Mouse (Mus musculus) embryonic stem cell, embryonic (primary cell): ENCODE data around the gene Plekhg5.

Experiments used
- CTCF ChIA-PET, 4 experiments: fragments of 300-600 bp in 2 of 4; fragments of 350-600 bp in 2 of 4; sonication (Branson Sonifier 250); formaldehyde crosslinking; loops; one replicate each; lab custom pipeline; 2022; ENCODE audit warnings: inconsistent platforms in 2 of 4; lab: Charles Lee
- POLR2A ChIA-PET, 4 experiments: fragments of 300-600 bp in 2 of 4; fragments of 350-600 bp in 2 of 4; sonication (Branson Sonifier 250); formaldehyde crosslinking; loops; one replicate each; lab custom pipeline; 2022; ENCODE audit warnings: antibody characterized with exemption in 4 of 4, inconsistent platforms in 1 of 4; lab: Charles Lee

Gene Plekhg5

GRCm38 (mm10) chr4:152132772-152133169, 60.5 kb downstream of the Plekhg5 start:
- ChIA-PET POLR2A (interaction anchor here (1.0 to 13.9 kb wide), 8 partner anchors 11 to 32 kb away, joined by 3 to 136 read pairs (median 6); partner anchors contain the start of genes Espn (in 1 of the 4) and Tnfrsf25 (in 1 of the 4)), CTCF (interaction anchor here (0.6 to 11.9 kb wide), 14 partner anchors 9 to 942 kb away, joined by 3 to 230 read pairs (median 4); partner anchors contain the start of gene Tnfrsf25 (in 1 of the 4))

DNA sequence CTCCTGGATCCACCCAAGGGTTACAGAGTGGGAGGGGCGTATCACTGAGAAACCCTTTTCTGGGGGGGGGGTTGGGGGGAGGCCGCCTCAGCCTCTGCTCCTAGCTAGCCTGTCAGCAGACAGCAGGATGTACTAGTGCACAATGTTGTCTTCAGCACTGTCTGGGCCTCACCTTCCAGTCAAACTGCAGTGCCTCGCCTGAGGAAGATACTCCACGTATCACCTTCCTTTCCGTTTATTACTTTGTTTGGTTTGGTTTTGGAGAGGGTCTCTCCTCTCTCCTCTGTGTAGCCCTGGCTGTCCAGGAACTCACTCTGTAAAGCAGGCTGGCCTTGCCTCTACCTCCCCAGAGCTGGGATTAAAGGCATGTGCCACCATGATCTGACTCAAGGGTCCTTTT, 60.9 kb downstream of the Plekhg5 start:
- ChIA-PET POLR2A (interaction anchor here (0.6 to 13.9 kb wide), 13 partner anchors 8 to 159 kb away, joined by 3 to 136 read pairs (median 4); partner anchors contain the start of genes Espn (in 1 of the 4), Hes3 (in 1 of the 4) and Tnfrsf25 (in 1 of the 4)), CTCF (interaction anchor here (0.6 to 11.9 kb wide), 29 partner anchors 9 to 943 kb away, joined by 3 to 230 read pairs (median 5); partner anchors contain the start of genes Hes2 (in 1 of the 4), Nol9 (in 1 of the 4) and Tnfrsf25 (in 1 of the 4))

GRCm38 (mm10) chr4:152134507-152134906, 62.2 kb downstream of the Plekhg5 start:
- ChIA-PET POLR2A (interaction anchor here (0.6 to 13.9 kb wide), 22 partner anchors 8 to 104 kb away, joined by 3 to 136 read pairs (median 4); partner anchors contain the start of genes Espn (in 1 of the 4) and Tnfrsf25 (in 1 of the 4)), CTCF (interaction anchor here (0.5 to 11.9 kb wide), 75 partner anchors 8 to 1987 kb away, joined by 3 to 230 read pairs (median 4); partner anchors contain the start of genes Rnf207 (in 2 of the 4), Tnfrsf25 (in 2 of the 4), Acot7 (in 1 of the 4) and Espn (in 1 of the 4))

- ChIA-PET CTCF (interaction anchor here (0.7 to 11.9 kb wide), 22 partner anchors 9 to 411 kb away, joined by 3 to 230 read pairs (median 6); partner anchors contain the start of genes Espn (in 1 of the 4), Kcnab2 (in 1 of the 4) and Tnfrsf25 (in 1 of the 4)), POLR2A (interaction anchor here in 2 of 4 experiments (1.6 to 13.9 kb wide), 2 partner anchors 16 to 18 kb away, joined by 4 to 136 read pairs; partner anchors contain the start of gene Tnfrsf25 (in 1 of the 2))
Measured at GRCm38 (mm10) chr4:152135363-152135762, 63.1 kb downstream of the Plekhg5 start.

DNA sequence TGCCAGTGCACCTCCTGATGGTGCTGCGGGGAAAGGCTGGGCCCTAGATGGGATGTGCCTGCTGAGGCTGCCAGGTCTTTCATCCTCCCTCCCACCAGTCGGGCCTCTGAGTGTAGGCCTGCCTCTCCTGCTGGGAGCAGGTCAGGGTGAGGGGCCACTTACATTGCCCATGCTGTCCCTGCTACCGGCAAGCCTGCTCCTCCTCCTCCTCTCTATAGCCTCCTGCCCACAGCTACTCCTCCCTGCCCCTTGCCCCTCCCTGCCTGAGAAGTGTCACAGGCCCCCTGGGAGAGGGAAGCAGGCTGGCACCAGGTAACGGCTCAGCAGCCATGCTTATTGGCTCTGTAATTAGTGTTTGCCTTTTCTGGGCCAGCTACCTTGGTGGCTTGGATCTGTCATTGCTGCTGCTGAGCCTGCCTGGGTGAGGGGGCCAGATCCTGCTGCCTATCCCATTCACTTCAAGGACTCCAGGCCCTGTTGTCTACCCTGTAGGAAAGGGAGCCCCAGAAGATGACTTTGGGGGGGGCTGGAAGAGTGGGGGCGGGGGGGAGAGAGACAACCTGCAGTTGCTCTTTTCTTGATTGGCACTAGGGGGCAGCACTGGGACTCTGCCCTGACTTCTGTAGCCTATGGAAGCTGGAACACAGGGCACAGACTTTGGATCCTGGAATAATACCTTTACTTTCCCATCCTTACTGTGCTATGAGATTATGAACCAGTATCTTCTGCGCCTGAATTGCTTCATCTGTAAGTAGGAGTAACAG, 64.0 kb downstream of the Plekhg5 start:
- POLR2A ChIA-PET = interaction anchor here in 2 of 4 experiments (0.5 to 13.9 kb wide), 12 partner anchors 11 to 1092 kb away, joined by 3 to 136 read pairs (median 4); partner anchors contain the start of genes Espn (in 1 of the 2), Per3 (in 1 of the 2), Phf13 (in 1 of the 2) and Rnf207 (in 1 of the 2)
- CTCF ChIA-PET = interaction anchor here (0.5 to 11.9 kb wide), 92 partner anchors 8 to 1992 kb away, joined by 3 to 230 read pairs (median 4); partner anchors contain the start of genes Espn (in 2 of the 4), Camta1 (in 1 of the 4), Dnajc11 (in 1 of the 4) and Klhl21 (in 1 of the 4)

DNA sequence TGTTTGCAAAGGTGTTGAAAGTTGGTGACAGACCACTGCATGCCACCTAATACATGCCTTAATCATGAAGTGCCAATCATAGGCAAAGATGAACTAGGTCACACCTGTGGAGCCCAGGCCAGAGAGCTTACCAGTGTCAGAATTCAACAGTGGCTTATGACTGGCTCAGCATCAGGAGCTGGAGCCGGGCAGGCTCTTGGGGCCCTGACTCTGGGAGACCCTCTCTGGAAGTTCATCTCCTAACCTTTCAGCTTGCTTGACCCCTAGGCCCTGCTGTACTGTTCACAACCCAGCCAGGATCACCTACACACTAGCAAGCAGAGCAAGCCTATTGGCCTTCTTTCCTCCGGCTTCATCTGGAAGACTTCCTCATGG, 64.6 kb downstream of the Plekhg5 start:
- POLR2A ChIA-PET = interaction anchor here in 2 of 4 experiments (0.5 to 13.9 kb wide), 12 partner anchors 11 to 1093 kb away, joined by 3 to 136 read pairs (median 4); partner anchors contain the start of genes Espn (in 1 of the 2), Per3 (in 1 of the 2), Phf13 (in 1 of the 2) and Rnf207 (in 1 of the 2)
- CTCF ChIA-PET = interaction anchor here (0.5 to 11.9 kb wide), 75 partner anchors 8 to 1993 kb away, joined by 3 to 230 read pairs (median 4); partner anchors contain the start of genes Espn (in 2 of the 4), Camta1 (in 1 of the 4), Klhl21 (in 1 of the 4) and Nol9 (in 1 of the 4)

DNA sequence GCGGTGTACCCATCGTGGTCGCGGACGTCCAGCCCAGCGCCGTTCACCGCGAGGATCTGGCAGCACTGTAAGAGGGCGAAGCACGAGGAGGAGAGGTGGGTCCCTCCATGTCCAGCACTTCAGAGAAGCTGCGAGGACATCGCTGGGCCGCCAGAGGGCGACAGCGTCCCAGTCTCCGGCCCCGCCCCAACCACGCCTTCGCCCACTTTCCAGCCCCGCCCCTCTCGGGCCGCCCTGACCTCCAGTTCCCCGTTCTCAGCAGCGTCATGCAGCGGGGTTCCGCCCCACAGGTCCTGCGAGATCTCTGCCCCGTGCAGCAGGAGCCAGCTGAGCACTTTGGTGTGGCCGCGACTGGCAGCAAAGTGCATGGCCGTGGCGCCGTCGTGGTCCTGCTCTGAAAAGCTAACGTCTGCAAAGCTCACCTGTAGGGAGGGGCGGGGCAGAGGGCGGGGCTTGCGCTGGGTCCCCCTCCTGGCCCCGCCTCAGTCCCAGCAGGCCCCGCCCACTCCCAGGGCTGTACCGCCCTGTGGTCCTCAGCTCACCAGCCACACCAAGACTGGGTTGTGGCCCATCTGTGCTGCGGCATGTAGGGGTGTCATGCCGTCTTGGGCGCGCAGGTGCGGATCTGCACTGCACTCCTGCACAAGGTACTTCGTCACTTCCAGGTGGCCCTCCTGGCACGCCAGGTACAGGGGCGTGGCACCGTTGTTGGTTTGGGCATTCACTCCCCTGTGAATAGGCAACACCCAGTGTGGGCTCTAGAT, 66.4 kb downstream of the Plekhg5 start:
- POLR2A ChIA-PET = interaction anchor here (0.5 to 3.1 kb wide), 32 partner anchors 9 to 232 kb away, joined by 3 to 13 read pairs (median 3); partner anchors contain the start of genes Espn (in 3 of the 4), Zbtb48 (in 2 of the 4), Gpr153 (in 1 of the 4) and Icmt (in 1 of the 4)
- CTCF ChIA-PET = interaction anchor here (0.5 to 11.9 kb wide), 89 partner anchors 9 to 1994 kb away, joined by 3 to 230 read pairs (median 4); partner anchors contain the start of genes Espn (in 2 of the 4), Hes2 (in 2 of the 4), Rnf207 (in 2 of the 4) and Tnfrsf25 (in 2 of the 4)

DNA sequence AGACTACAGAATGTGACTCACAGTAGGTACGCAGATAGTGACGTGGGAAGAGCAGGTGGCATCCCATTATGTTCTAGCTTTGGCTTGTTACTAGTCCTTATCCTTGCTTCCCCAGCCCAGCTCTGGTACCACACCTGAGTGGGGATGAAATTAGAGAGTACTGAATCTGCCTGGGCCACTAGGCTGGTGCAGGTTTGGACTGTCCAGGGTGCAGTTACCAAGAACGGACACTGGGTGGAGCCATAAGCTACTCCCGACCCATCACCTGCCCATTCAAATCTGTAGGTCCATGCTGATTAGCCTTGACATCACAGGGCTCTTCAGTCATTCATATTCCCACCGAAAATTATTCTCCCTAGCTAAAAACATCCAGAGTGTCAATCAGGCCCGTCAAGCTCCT, 68.1 kb downstream of the Plekhg5 start:
- ChIA-PET CTCF (interaction anchor here (0.5 to 7.7 kb wide), 45 partner anchors 9 to 485 kb away, joined by 3 to 122 read pairs (median 4); partner anchors contain the start of genes Espn (in 1 of the 4), Hes2 (in 1 of the 4), Nol9 (in 1 of the 4) and Zbtb48 (in 1 of the 4)), POLR2A (interaction anchor here (0.6 to 3.1 kb wide), 12 partner anchors 9 to 1997 kb away, joined by 3 to 13 read pairs (median 4); partner anchors contain the start of genes Espn (in 1 of the 4) and Tnfrsf25 (in 1 of the 4))

GRCm38 (mm10) chr4:152141521-152142135, 69.3 kb downstream of the Plekhg5 start:
- ChIA-PET CTCF (interaction anchor here (0.5 to 1.6 kb wide), 9 partner anchors 8 to 17 kb away, joined by 3 to 6 read pairs (median 3); partner anchors contain the start of gene Hes2 (in 1 of the 4)), POLR2A (interaction anchor here in 2 of 4 experiments (0.7 to 1.5 kb wide), 3 partner anchors 12 to 184 kb away, joined by 3 to 4 read pairs (median 3); partner anchors contain the start of gene Rpl22 (in 1 of the 2))

DNA sequence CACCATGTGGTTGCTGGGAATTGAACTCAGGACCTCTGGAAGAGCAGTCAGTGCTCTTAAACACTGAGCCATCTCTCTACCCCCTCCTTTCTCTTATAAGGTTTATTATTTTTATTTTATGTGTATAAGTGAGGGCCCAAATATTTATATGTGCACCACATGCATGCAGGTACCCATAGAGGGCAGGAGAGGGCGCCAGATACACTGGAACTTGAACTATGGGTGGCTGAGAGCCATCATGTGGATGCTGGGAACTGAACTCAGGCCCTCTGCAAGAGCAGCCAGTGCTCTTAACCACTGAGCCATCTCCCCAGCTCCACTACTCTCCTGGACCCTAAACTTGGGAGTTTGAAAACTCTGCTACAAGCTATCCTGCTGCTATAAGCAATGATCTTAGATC, 71.3 kb downstream of the Plekhg5 start:
- POLR2A ChIA-PET = interaction anchor here in 1 of 4 experiments (1.1 to 1.2 kb wide), 2 partner anchors 10 to 56 kb away, joined by 3 to 4 read pairs; no protein-coding TSS in a partner anchor
- CTCF ChIA-PET = interaction anchor here in 3 of 4 experiments (0.6 to 2.8 kb wide), 6 partner anchors 8 to 403 kb away, joined by 3 to 9 read pairs (median 3); no protein-coding TSS in a partner anchor

DNA sequence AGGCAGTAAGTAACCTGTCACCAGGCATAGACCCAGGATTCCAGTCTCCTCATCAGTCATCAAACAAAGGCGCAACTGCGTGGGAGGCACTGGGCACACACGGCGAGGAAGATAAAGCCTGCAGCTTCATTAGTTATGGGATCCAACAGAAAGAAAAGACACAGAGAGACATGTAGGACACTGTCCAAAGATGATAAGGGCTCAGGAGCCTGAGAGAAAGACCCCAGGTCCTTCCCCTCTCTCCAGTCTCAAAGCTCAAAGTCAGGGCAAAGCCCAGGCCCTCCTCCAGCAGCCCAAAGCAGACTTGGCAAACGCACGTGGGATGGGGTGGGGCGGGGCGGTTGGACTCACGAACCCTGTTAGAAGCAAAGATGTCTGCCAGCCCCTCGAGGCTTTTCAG, 73.2 kb downstream of the Plekhg5 start:
- POLR2A ChIA-PET = interaction anchor here in 1 of 4 experiments (1.1 to 1.3 kb wide), 2 partner anchors 15 to 17 kb away, joined by 3 read pairs; no protein-coding TSS in a partner anchor
- CTCF ChIA-PET = interaction anchor here (0.6 to 2.8 kb wide), 10 partner anchors 8 to 260 kb away, joined by 3 to 16 read pairs (median 4); no protein-coding TSS in a partner anchor

- POLR2A ChIA-PET = interaction anchor here in 2 of 4 experiments (1.1 to 1.5 kb wide), 4 partner anchors 14 to 39 kb away, joined by 3 read pairs; no protein-coding TSS in a partner anchor
- CTCF ChIA-PET = interaction anchor here in 3 of 4 experiments (0.7 to 2.8 kb wide), 13 partner anchors 8 to 67 kb away, joined by 3 to 16 read pairs (median 5); no protein-coding TSS in a partner anchor
Measured at GRCm38 (mm10) chr4:152146033-152146827, 73.9 kb downstream of the Plekhg5 start.

DNA sequence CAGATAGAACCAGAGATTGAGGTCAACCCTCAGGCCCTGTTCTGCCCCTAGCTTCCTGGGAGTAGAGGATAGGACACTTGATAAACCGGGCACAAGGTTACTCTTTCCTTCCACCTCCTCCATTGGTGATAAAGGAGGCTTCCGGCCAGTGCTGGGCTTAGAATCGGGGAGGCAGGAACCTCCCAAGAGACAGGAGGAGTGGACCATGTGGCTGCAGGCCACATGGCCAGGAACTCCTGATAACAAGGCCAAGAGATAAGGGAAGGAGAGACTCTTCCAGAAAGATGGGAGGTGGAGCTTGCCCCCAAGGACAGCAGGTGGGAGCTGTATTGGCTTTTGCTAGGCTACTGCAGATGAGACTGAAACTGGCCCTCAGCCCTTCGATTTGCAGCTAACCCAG, 78.2 kb downstream of the Plekhg5 start:
- POLR2A ChIA-PET = interaction anchor here in 3 of 4 experiments (0.6 to 2.6 kb wide), 7 partner anchors 9 to 44 kb away, joined by 3 to 22 read pairs (median 4); no protein-coding TSS in a partner anchor

DNA sequence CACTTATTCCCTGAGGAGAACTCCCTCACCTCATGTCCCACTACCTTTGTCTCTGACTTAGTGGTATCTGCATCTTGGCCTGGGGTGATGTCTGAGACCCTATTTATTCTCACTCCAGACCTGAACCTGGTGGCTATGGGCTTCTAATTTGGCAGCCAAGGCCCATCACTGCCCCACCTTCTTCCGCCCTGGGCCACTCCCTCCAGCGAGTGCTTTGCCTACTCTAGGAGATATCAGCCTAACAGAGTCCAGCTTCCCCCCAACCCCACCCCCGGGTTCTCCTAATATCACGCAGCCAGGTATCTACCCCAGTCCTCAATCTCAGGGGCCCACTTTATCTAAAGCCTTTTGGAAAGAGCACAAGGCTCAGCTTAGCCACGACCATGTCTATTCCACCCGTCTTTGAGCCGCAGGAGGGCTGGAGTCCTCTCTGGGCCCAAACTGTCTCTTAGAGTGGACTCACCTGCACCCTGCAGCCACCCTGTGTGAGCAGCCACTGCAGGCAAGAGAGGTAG, 79.2 kb downstream of the Plekhg5 start:
- CTCF ChIA-PET = interaction anchor here in 3 of 4 experiments (0.6 to 4.6 kb wide), 20 partner anchors 11 to 283 kb away, joined by 3 to 32 read pairs (median 4); partner anchors contain the start of genes Dnajc11 (in 1 of the 3) and Nol9 (in 1 of the 3)
- POLR2A ChIA-PET = interaction anchor here in 3 of 4 experiments (0.5 to 1.8 kb wide), 16 partner anchors 11 to 199 kb away, joined by 3 to 22 read pairs (median 4); partner anchors contain the start of gene Icmt (in 1 of the 3)

More for the DNA sequence above, 78.2 kb downstream of the Plekhg5 start:
- CTCF ChIA-PET = interaction anchor here in 2 of 4 experiments (1.0 to 4.6 kb wide), 11 partner anchors 8 to 274 kb away, joined by 3 to 25 read pairs (median 5); partner anchors contain the start of gene Rnf207 (in 1 of the 2)
